Mouse (Mus musculus) hindbrain, embryonic 14.5 days (tissue): Measurements from ENCODE around the gene Patj. TPM values are rescaled to one million over a fixed set of nuclear protein-coding genes. Genes with fewer than 3 reads are reported as not detected.

Experiments used
- ATAC-seq: fragments of 200-750 bp; cut with Nextera tagmentation; 2 replicates; pipeline ENCODE4 v1.8.0; 2017; ENCODE audit warnings: moderate number of reproducible peaks, mild to moderate bottlenecking, moderate TSS enrichment, moderate library complexity; ENCODE audit not compliant: low FRiP score
- DNase-seq: peaks from one replicate; pipeline ENCODE4 v3.0.0-alpha.2; 2015; ENCODE audit warnings: low spot score
- H3K27ac ChIP-seq: fragments of 300-500 bp; sonication (generic); 2 replicates; pipeline ENCODE4 v1.5.1; 2014; ENCODE audit warnings: mild to moderate bottlenecking, moderate library complexity
- H3K27me3 ChIP-seq: fragments of 300-500 bp; sonication (generic); 2 replicates; pipeline ENCODE4 v1.6.1; 2014; ENCODE audit warnings: mild to moderate bottlenecking, low read length, mixed read lengths; ENCODE audit not compliant: control insufficient read depth, insufficient read depth
- H3K36me3 ChIP-seq: fragments of 300-500 bp; sonication (generic); replicated peaks from 2 replicates; pipeline ENCODE4 v1.6.1; 2014; ENCODE audit not compliant: control insufficient read depth, insufficient read depth
- H3K4me1 ChIP-seq: fragments of 300-500 bp; sonication (generic); replicated peaks from 2 replicates; pipeline ENCODE4 v1.6.1; 2014; ENCODE audit warnings: antibody characterized with exemption, low read length, mixed read lengths; ENCODE audit not compliant: control insufficient read depth, insufficient read depth
- H3K4me2 ChIP-seq: fragments of 300-500 bp; sonication (generic); replicated peaks from 2 replicates; pipeline ENCODE4 v1.6.1; 2014; ENCODE audit warnings: mild to moderate bottlenecking, moderate library complexity
- H3K4me3 ChIP-seq: fragments of 300-500 bp; sonication (generic); replicated peaks from 2 replicates; pipeline ENCODE4 v1.5.1; 2014; ENCODE audit warnings: mild to moderate bottlenecking, low read length
- H3K9ac ChIP-seq: fragments of 300-500 bp; sonication (generic); 2 replicates; pipeline ENCODE4 v1.6.1; 2014
- H3K9me3 ChIP-seq: fragments of 300-500 bp; sonication (generic); 2 replicates; pipeline ENCODE4 v1.6.1; 2016; ENCODE audit warnings: low read length; ENCODE audit not compliant: control insufficient read depth
- WGBS: fragments of 180-500 bp; shearing (Covaris S2); extraction: QIAGEN DNeasy Blood & Tissue Kit; methylation state at CpG from one replicate; pipeline ENCODE4 v1.1.7; 2014; 5-methylcytosine and 5-hydroxymethylcytosine counted together
- polyA plus RNA-seq: library from polyadenylated mRNA; unstranded; fragments of >200 nt; fragmentation: Nextera tagmentation; extraction: Ambion mirVana; gene quantifications from 2 replicates; pipeline ENCODE4 v1.2.1, GENCODE M21; 2014

Patj gene
- polyA plus RNA-seq, 1 experiment from 2014 or later = 8.0 TPM

- Histone ChIP-seq H3K4me3 (no peak overlapping the region), H3K4me1 (no peaks in the 10 kb centered on the region; the same call in 1 of the 2 replicates), H3K27ac (no peak overlapping the region), H3K36me3 (no peaks in the 10 kb centered on the region), H3K27me3 (no peaks in the 10 kb centered on the region), H3K9ac (no peak overlapping the region), H3K4me2 (no peak overlapping the region), H3K9me3 (no peaks in the 10 kb centered on the region)
- ATAC-seq (no peak), DNase-seq (no peak)
- 87% methylated on average over 8 of the region's 8 CpGs for WGBS
Measured at GRCm38 (mm10) chr4:98439261-98440005, 43.8 kb downstream of the Patj start.

GRCm38 (mm10) chr4:98441248-98441647 lies 45.7 kb downstream of the Patj start:
- no peaks in the 10 kb centered on the region for H3K27me3 ChIP-seq
- no peak for DNase-seq
- H3K9me3 ChIP-seq = no peaks in the 10 kb centered on the region
- H3K36me3 ChIP-seq = no peaks in the 10 kb centered on the region
- ATAC-seq = no peak
- 86% methylated on average over 3 of the region's 3 CpGs for WGBS
- no peak overlapping the region for H3K27ac ChIP-seq
- H3K9ac ChIP-seq = no peak overlapping the region
- H3K4me1 ChIP-seq = no peaks in the 10 kb centered on the region; the same call in 1 of the 2 replicates
- no peak overlapping the region for H3K4me3 ChIP-seq
- H3K4me2 ChIP-seq = no peak overlapping the region

GRCm38 (mm10) chr4:98444437-98445139 lies 49.0 kb downstream of the Patj start:
- 88% methylated on average over 10 of the region's 10 CpGs for WGBS
- DNase-seq (peak; percentile 83), ATAC-seq (peak; percentile 89)

GRCm38 (mm10) chr4:98449564-98450263 lies 54.1 kb downstream of the Patj start:
- Histone ChIP-seq H3K9ac (no peak overlapping the region), H3K36me3 (no peaks in the 10 kb centered on the region), H3K9me3 (no peaks in the 10 kb centered on the region), H3K4me1 (no peaks in the 10 kb centered on the region), H3K4me3 (no peak overlapping the region), H3K27ac (no peak overlapping the region), H3K27me3 (no peaks in the 10 kb centered on the region), H3K4me2 (no peak overlapping the region)
- no peak for DNase-seq
- WGBS = 81% methylated on average over 4 of the region's 4 CpGs
- no peak for ATAC-seq

More at GRCm38 (mm10) chr4:98444437-98445139, 49.0 kb downstream of the Patj start:
- no peaks in the 10 kb centered on the region for H3K9me3 ChIP-seq
- no peaks in the 10 kb centered on the region for H3K27me3 ChIP-seq
- H3K4me2 ChIP-seq = no peak overlapping the region
- H3K9ac ChIP-seq = no peak overlapping the region; the same call in 1 of the 2 replicates
- no peaks in the 10 kb centered on the region; the same call in 1 of the 2 replicates for H3K4me1 ChIP-seq
- H3K4me3 ChIP-seq = no peak overlapping the region
- no peaks in the 10 kb centered on the region for H3K36me3 ChIP-seq
- H3K27ac ChIP-seq = no peak overlapping the region

GRCm38 (mm10) chr4:98450308-98450707 lies 54.7 kb downstream of the Patj start:
- no peak overlapping the region for H3K4me3 ChIP-seq
- no peak for ATAC-seq
- no peak overlapping the region for H3K27ac ChIP-seq
- 89% methylated on average over 11 of the region's 11 CpGs for WGBS
- H3K4me1 ChIP-seq = no peaks in the 10 kb centered on the region
- no peaks in the 10 kb centered on the region for H3K9me3 ChIP-seq
- DNase-seq = no peak
- H3K9ac ChIP-seq = no peak overlapping the region
- no peak overlapping the region for H3K4me2 ChIP-seq
- H3K36me3 ChIP-seq = no peaks in the 10 kb centered on the region
- no peaks in the 10 kb centered on the region for H3K27me3 ChIP-seq

- H3K4me3 ChIP-seq = no peak overlapping the region
- WGBS = 93% methylated on average over 5 of the region's 5 CpGs
Measured at GRCm38 (mm10) chr4:98450829-98451228, 55.2 kb downstream of the Patj start.

GRCm38 (mm10) chr4:98451259-98451658 lies 55.7 kb downstream of the Patj start:
- H3K27ac ChIP-seq = no peak overlapping the region
- no peak overlapping the region for H3K4me3 ChIP-seq
- H3K36me3 ChIP-seq = no peaks in the 10 kb centered on the region
- no peak overlapping the region for H3K4me2 ChIP-seq
- no peaks in the 10 kb centered on the region for H3K27me3 ChIP-seq
- no peaks in the 10 kb centered on the region for H3K9me3 ChIP-seq
- no peak for ATAC-seq
- DNase-seq = no peak
- H3K4me1 ChIP-seq = no peaks in the 10 kb centered on the region
- no peak overlapping the region for H3K9ac ChIP-seq
- WGBS = 81% methylated on average over 3 of the region's 3 CpGs

More at GRCm38 (mm10) chr4:98450829-98451228, 55.2 kb downstream of the Patj start:
- Histone ChIP-seq H3K36me3 (no peaks in the 10 kb centered on the region), H3K9ac (no peak overlapping the region), H3K9me3 (no peaks in the 10 kb centered on the region), H3K4me1 (no peaks in the 10 kb centered on the region), H3K27me3 (no peaks in the 10 kb centered on the region), H3K4me2 (no peak overlapping the region), H3K27ac (no peak overlapping the region)
- DNase-seq (no peak), ATAC-seq (no peak)

GRCm38 (mm10) chr4:98452725-98453124 lies 57.1 kb downstream of the Patj start:
- H3K4me3 ChIP-seq = no peak overlapping the region
- DNase-seq = no peak
- no peak overlapping the region for H3K27ac ChIP-seq
- H3K9ac ChIP-seq = no peak overlapping the region
- H3K4me1 ChIP-seq = no peaks in the 10 kb centered on the region
- WGBS = 91% methylated on average over 2 of the region's 2 CpGs
- no peaks in the 10 kb centered on the region for H3K27me3 ChIP-seq
- H3K4me2 ChIP-seq = no peak overlapping the region
- H3K36me3 ChIP-seq = no peaks in the 10 kb centered on the region
- H3K9me3 ChIP-seq = no peaks in the 10 kb centered on the region
- ATAC-seq = no peak

- Histone ChIP-seq H3K9me3 (no peaks in the 10 kb centered on the region), H3K36me3 (no peaks in the 10 kb centered on the region), H3K4me3 (no peak overlapping the region), H3K27ac (no peak overlapping the region), H3K9ac (no peak overlapping the region), H3K4me1 (no peaks in the 10 kb centered on the region), H3K27me3 (no peaks in the 10 kb centered on the region), H3K4me2 (no peak overlapping the region)
- no peak for DNase-seq
- WGBS = 80% methylated on average over 5 of the region's 5 CpGs
- ATAC-seq = no peak
Measured at GRCm38 (mm10) chr4:98453231-98453630, 57.6 kb downstream of the Patj start.
